Mouse (Mus musculus) heart, postnatal 0 days (tissue): ENCODE data around the gene Olfr434. TPM values are rescaled to one million over a fixed set of nuclear protein-coding genes. Genes with fewer than 3 reads are reported as not detected.
"Not testable (repeated sequence)": the region's sequence is repeated elsewhere in the genome, so short reads cannot be mapped to it uniquely, and the experiment has no call there.

Experiments
- ATAC-seq: fragments of 200-750 bp; cut with Nextera tagmentation; 2 replicates; pipeline ENCODE4 v1.8.0; 2017; ENCODE audit warnings: low read depth, moderate number of reproducible peaks, moderate library complexity; ENCODE audit not compliant: insufficient read depth
- DNase-seq: peaks from one replicate; pipeline ENCODE4 v3.0.0-alpha.2; 2016; ENCODE audit warnings: low spot score
- H3K27ac ChIP-seq: fragments of 300-500 bp; sonication (generic); 2 replicates; pipeline ENCODE4 v1.5.1; 2014; ENCODE audit warnings: low read depth, mild to moderate bottlenecking
- H3K27me3 ChIP-seq: fragments of 300-500 bp; sonication (generic); 2 replicates; pipeline ENCODE4 v1.6.1; 2014; ENCODE audit warnings: low read length, mixed read lengths; ENCODE audit not compliant: control insufficient read depth, insufficient read depth
- H3K36me3 ChIP-seq: fragments of 300-500 bp; sonication (generic); replicated peaks from 2 replicates; pipeline ENCODE4 v1.6.1; 2014; ENCODE audit warnings: low read length, mixed read lengths; ENCODE audit not compliant: control insufficient read depth, insufficient read depth
- H3K4me1 ChIP-seq: fragments of 300-500 bp; sonication (generic); 2 replicates; pipeline ENCODE4 v1.6.1; 2014; ENCODE audit warnings: antibody characterized with exemption; ENCODE audit not compliant: control insufficient read depth, insufficient read depth
- H3K4me2 ChIP-seq: fragments of 300-500 bp; sonication (generic); 2 replicates; pipeline ENCODE4 v1.6.1; 2014; ENCODE audit warnings: low read depth, mild to moderate bottlenecking, low read length, moderate library complexity
- H3K4me3 ChIP-seq: fragments of 300-500 bp; sonication (generic); 2 replicates; pipeline ENCODE4 v1.5.1; 2014; ENCODE audit warnings: low read depth, low read length
- H3K9ac ChIP-seq: fragments of 300-500 bp; sonication (generic); replicated peaks from 2 replicates; pipeline ENCODE4 v1.6.1; 2014; ENCODE audit warnings: low read depth, low read length, mixed read lengths
- H3K9me3 ChIP-seq: fragments of 300-500 bp; sonication (generic); replicated peaks from 2 replicates; pipeline ENCODE4 v1.6.1; 2016; ENCODE audit warnings: low read length; ENCODE audit not compliant: control insufficient read depth
- CTCF ChIP-seq: IDR thresholded peaks from 2 replicates; pipeline ENCODE4 v1.5.1; 2016; ENCODE audit warnings: antibody characterized with exemption, control low read depth, low read depth
- EP300 ChIP-seq: IDR thresholded peaks from 2 replicates; pipeline ENCODE4 v1.6.1; 2016; ENCODE audit warnings: antibody characterized with exemption, low read depth
- WGBS: fragments of 180-500 bp; shearing (Covaris S2); extraction: QIAGEN DNeasy Blood & Tissue Kit; methylation state at CpG from one replicate; pipeline ENCODE4 v1.1.7; 2014; 5-methylcytosine and 5-hydroxymethylcytosine counted together
- polyA plus RNA-seq: library from polyadenylated mRNA; unstranded; fragments of >200 nt; fragmentation: Nextera tagmentation; extraction: Ambion mirVana; gene quantifications from 2 replicates; pipeline ENCODE4 v1.2.1, GENCODE M21; 2015
- total RNA-seq: library from RNA; depleted of rRNA; stranded (reverse); fragments of >200 nt; gene quantifications from 2 replicates; pipeline ENCODE4 v1.2.3, GENCODE M21; 2014; ENCODE audit warnings: low replicate concordance; rRNA removed

Olfr434 gene
- total RNA-seq (not detected in 2 replicates), polyA plus RNA-seq (not detected in 2 replicates)

GRCm38 (mm10) chr6:43212873-43213272, at the start of gene Olfr434:
Gene Olfr434, plus strand, starts transcription at chr6:43213021.
- H3K4me1 ChIP-seq, ATAC-seq, H3K36me3 ChIP-seq, H3K9me3 ChIP-seq, H3K9ac ChIP-seq, H3K27ac ChIP-seq, H3K4me2 ChIP-seq, H3K27me3 ChIP-seq, DNase-seq, H3K4me3 ChIP-seq: not testable (repeated sequence)

- Histone ChIP-seq H3K4me2 (no peak overlapping the region), H3K27me3 (no peaks in the 10 kb centered on the region), H3K27ac (no peak overlapping the region), H3K4me1 (no peaks in the 10 kb centered on the region), H3K9me3 (no peaks in the 10 kb centered on the region), H3K9ac (no peak overlapping the region), H3K4me3 (no peak overlapping the region), H3K36me3 (no peaks in the 10 kb centered on the region)
- ATAC-seq (no peak), DNase-seq (no peak)
- no peak for TF ChIP-seq CTCF
- 87% methylated on average over 4 of the region's 4 CpGs for WGBS
These were observed 45.6 kb upstream of the Olfr434 start for GRCm38 (mm10) chr6:43167246-43167645.

- no peaks in the 10 kb centered on the region for H3K4me1 ChIP-seq
- DNase-seq: no peak
- TF ChIP-seq EP300 (no peak), CTCF (no peak)
- 62% methylated on average over 4 of the region's 4 CpGs for WGBS
- H3K27ac ChIP-seq: no peak within 1 kb of the TSS
- H3K4me2 ChIP-seq: no peak within 1 kb of the TSS
- no peaks in the 10 kb centered on the region for H3K27me3 ChIP-seq
- no peak within 1 kb of the TSS for H3K4me3 ChIP-seq
- ATAC-seq: no peak
- H3K9me3 ChIP-seq: no peaks in the 10 kb centered on the region
- H3K9ac ChIP-seq: no peak within 1 kb of the TSS
- H3K36me3 ChIP-seq: no peaks in the 10 kb centered on the region
These were observed 41.0 kb upstream of the Olfr434 start, which contains the start of gene Olfr13 for GRCm38 (mm10) chr6:43171840-43172239. Gene Olfr13, plus strand, starts transcription at chr6:43172140.

GRCm38 (mm10) chr6:43178129-43178528, 34.7 kb upstream of the Olfr434 start:
- Histone ChIP-seq H3K36me3 (no peaks in the 10 kb centered on the region), H3K4me2 (no peak overlapping the region), H3K27me3 (no peaks in the 10 kb centered on the region), H3K4me3 (no peak overlapping the region), H3K27ac (no peak overlapping the region), H3K9ac (no peak overlapping the region), H3K9me3 (no peaks in the 10 kb centered on the region), H3K4me1 (no peaks in the 10 kb centered on the region)
- DNase-seq: no peak
- ATAC-seq: no peak
- no peak for TF ChIP-seq CTCF
- TF ChIP-seq EP300: no peak
- WGBS: 44% methylated on average over 1 of the region's 1 CpGs

- DNase-seq (no peak), ATAC-seq (no peak)
- H3K36me3 ChIP-seq: no peaks in the 10 kb centered on the region
- H3K27ac ChIP-seq: no peak overlapping the region
- H3K9ac ChIP-seq: no peak overlapping the region
- no peaks in the 10 kb centered on the region for H3K9me3 ChIP-seq
- no peak for TF ChIP-seq CTCF
- TF ChIP-seq EP300: no peak
- H3K4me3 ChIP-seq: no peak overlapping the region
- H3K4me1 ChIP-seq: no peaks in the 10 kb centered on the region
- H3K4me2 ChIP-seq: no peak overlapping the region
- H3K27me3 ChIP-seq: no peaks in the 10 kb centered on the region
- WGBS: 56% methylated on average over 6 of the region's 6 CpGs
These were observed 34.0 kb upstream of the Olfr434 start for GRCm38 (mm10) chr6:43178584-43179501.

- H3K27ac ChIP-seq: no peak overlapping the region
- no peak overlapping the region for H3K4me2 ChIP-seq
- DNase-seq (no peak), ATAC-seq (no peak)
- no peaks in the 10 kb centered on the region for H3K36me3 ChIP-seq
- no peaks in the 10 kb centered on the region for H3K9me3 ChIP-seq
- H3K4me3 ChIP-seq: no peak overlapping the region
- H3K4me1 ChIP-seq: no peaks in the 10 kb centered on the region
- H3K9ac ChIP-seq: no peak overlapping the region
- no peak for TF ChIP-seq CTCF
- no peaks in the 10 kb centered on the region for H3K27me3 ChIP-seq
- 80% methylated on average over 3 of the region's 3 CpGs for WGBS
These were observed 21.8 kb upstream of the Olfr434 start for GRCm38 (mm10) chr6:43190986-43191385.
